Mouse (Mus musculus): ENCODE measurements at regions not wholly inside any gene's neighbourhood (a gene's known extent, or its start where the extent isn't known, plus 50 kb on each side); places are given as distances from the start of the nearest gene placed in this dataset.

GRCm38 (mm10) chr8:57213982-57214930 is 106.5 kb upstream of the Hand2 start:
- H3K27me3 ChIP-seq (replicated peaks) = no peaks in the 10 kb centered on the region
- H3K4me3 ChIP-seq = no peak overlapping the region
- ATAC-seq (ENCODE audit: low FRiP score, low read depth) = no peak
- H3K27ac ChIP-seq = no peak overlapping the region
- no peak overlapping the region for H3K9ac ChIP-seq
- H3K4me1 ChIP-seq = no peaks in the 10 kb centered on the region
- no peak overlapping the region for H3K4me2 ChIP-seq (replicated peaks)
- no peaks in the 10 kb centered on the region for H3K9me3 ChIP-seq
- 79% methylated on average over 31 of the region's 31 CpGs for WGBS
- H3K36me3 ChIP-seq = no peaks in the 10 kb centered on the region

- no peaks in the 10 kb centered on the region for H3K27me3 ChIP-seq (replicated peaks)
- H3K27ac ChIP-seq = no peak overlapping the region
- no peak for ATAC-seq (ENCODE audit: low FRiP score, low read depth)
- no peaks in the 10 kb centered on the region for H3K9me3 ChIP-seq
- 70% methylated on average over 4 of the region's 4 CpGs for WGBS
- no peaks in the 10 kb centered on the region for H3K36me3 ChIP-seq
- H3K9ac ChIP-seq = no peak overlapping the region
- no peak overlapping the region for H3K4me2 ChIP-seq (replicated peaks)
- H3K4me1 ChIP-seq = no peaks in the 10 kb centered on the region
- H3K4me3 ChIP-seq = no peak overlapping the region
Observed at GRCm38 (mm10) chr8:57230594-57230993, 90.2 kb upstream of the Hand2 start.

- no peak for ATAC-seq (ENCODE audit: low FRiP score, low read depth)
- 77% methylated on average over 2 of the region's 2 CpGs for WGBS
- Histone ChIP-seq H3K27ac (no peak overlapping the region), H3K27me3 (replicated peaks) (no peaks in the 10 kb centered on the region), H3K4me3 (no peak overlapping the region), H3K4me2 (replicated peaks) (no peak overlapping the region), H3K36me3 (no peaks in the 10 kb centered on the region), H3K9me3 (no peaks in the 10 kb centered on the region), H3K4me1 (no peaks in the 10 kb centered on the region), H3K9ac (no peak overlapping the region)
Observed at GRCm38 (mm10) chr8:57242301-57242700, 78.5 kb upstream of the Hand2 start.

- no peak overlapping the region for H3K27ac ChIP-seq
- no peak overlapping the region for H3K4me3 ChIP-seq
- H3K9me3 ChIP-seq = no peaks in the 10 kb centered on the region
- no peaks in the 10 kb centered on the region for H3K4me1 ChIP-seq
- no peak overlapping the region for H3K9ac ChIP-seq
- no peaks in the 10 kb centered on the region for H3K27me3 ChIP-seq (replicated peaks)
- H3K36me3 ChIP-seq = no peaks in the 10 kb centered on the region
- no peak overlapping the region for H3K4me2 ChIP-seq (replicated peaks)
- ATAC-seq (ENCODE audit: low FRiP score, low read depth) = no peak
- 82% methylated on average over 5 of the region's 5 CpGs for WGBS
Observed at GRCm38 (mm10) chr8:57249061-57249460, 71.7 kb upstream of the Hand2 start.
